Mouse (Mus musculus): ENCODE measurements around the gene Lin54.

- TF ChIP-seq POLR2AphosphoS2 (IDR thresholded peaks at IDR 0.05; ENCODE audit: insufficient read length, low read depth), result no peak
- TF ChIP-seq USF1 (IDR thresholded peaks at IDR 0.05; ENCODE audit: low read depth), result no peak
- TF ChIP-seq POLR2A (IDR thresholded peaks at IDR 0.05; ENCODE audit: insufficient read length, low read depth), result no peak
- TF ChIP-seq MAX (IDR thresholded peaks at IDR 0.05; ENCODE audit: low read depth), result no peak
- TF ChIP-seq SRF (IDR thresholded peaks at IDR 0.05; ENCODE audit: control insufficient read depth, insufficient read length, low read depth), result no peak
- TF ChIP-seq TCF12 (IDR thresholded peaks at IDR 0.05; ENCODE audit: insufficient read depth, poor library complexity, severe bottlenecking), result no peak
Measured at GRCm38 (mm10) chr5:100428734-100429343, 71.6 kb downstream of the Lin54 start.
